Mouse (Mus musculus) heart, postnatal 25 days (tissue): Measurements from ENCODE around the gene Sf3a3. TPM values are rescaled to one million over a fixed set of nuclear protein-coding genes. Genes with fewer than 3 reads are reported as not detected.

Experiments
- DNase-seq: peaks from one replicate; pipeline ENCODE4 v3.0.0; 2022; ENCODE audit warnings: low spot score
- intact Hi-C: fragments of 180-260 bp; cut with DNase I; formaldehyde crosslinking; loops from one replicate; pipeline ENCODE4 v1.15.1; 2025
- microRNA-seq: library from miRNA; unstranded; fragments of <30 nt; microRNA quantifications from one replicate; pipeline ENCODE4 v1.2.0, GENCODE M21; 2022
- total RNA-seq, 2 experiments: library from RNA; stranded (reverse); gene quantifications; 2 replicates each; pipeline ENCODE4 v1.2.3; 2021

Gene Sf3a3
- total RNA-seq, 2 experiments from 2014 or later = 18.4 to 18.6 TPM

DNA sequence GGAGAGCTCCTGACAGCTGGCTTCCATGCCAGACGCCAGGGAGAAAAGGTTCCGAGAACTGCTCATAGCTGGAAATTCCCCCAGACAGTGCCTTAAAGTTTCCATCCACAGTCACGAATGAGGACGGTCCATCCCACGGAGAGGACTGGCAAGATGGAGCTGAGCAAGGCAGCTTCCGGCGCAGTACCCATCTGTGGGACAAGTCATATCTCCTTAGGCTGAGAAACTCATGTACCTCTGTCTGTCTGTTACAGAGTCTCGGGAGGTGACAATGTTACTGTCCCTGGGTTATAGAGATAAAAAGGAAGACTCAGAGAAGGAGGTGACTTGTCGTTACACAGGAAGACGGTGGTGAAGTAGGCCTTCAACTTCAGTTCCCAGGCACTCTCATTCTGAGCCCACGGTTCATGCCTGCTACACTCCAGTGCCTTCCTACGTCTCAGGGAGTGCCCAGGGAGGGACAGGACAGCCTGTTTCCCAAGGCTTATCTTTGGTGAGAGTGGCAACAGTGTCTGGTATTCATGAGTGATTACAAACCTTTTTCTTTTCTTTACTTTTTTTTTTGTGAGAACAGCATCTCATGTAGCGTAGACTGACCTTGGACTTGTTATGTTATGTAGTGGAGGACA, 54.5 kb downstream of the Sf3a3 start:
- intact Hi-C loops = no loop called here

DNA sequence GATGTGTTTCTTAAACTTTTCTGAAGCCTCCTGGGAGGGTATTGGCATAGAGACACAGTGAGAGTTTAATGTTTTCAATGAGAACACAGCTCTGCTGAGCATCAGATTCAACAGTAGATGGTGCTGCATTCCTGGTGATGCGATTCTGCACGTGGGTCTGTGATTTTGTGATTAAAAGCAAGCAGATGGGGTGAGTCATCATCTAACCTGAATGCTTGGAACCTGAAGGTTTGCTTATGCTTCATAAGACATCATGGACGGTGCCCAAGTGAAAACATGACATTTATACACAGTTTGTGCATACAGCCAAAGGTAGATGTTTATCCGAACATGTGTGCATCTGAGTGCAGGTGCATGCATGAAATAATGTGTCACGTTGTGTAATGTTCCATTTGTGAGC, 56.0 kb downstream of the Sf3a3 start:
- DNase-seq = no peak
- intact Hi-C loops = no loop called here

More for the DNA sequence above, 54.5 kb downstream of the Sf3a3 start:
- no peak for DNase-seq

DNA sequence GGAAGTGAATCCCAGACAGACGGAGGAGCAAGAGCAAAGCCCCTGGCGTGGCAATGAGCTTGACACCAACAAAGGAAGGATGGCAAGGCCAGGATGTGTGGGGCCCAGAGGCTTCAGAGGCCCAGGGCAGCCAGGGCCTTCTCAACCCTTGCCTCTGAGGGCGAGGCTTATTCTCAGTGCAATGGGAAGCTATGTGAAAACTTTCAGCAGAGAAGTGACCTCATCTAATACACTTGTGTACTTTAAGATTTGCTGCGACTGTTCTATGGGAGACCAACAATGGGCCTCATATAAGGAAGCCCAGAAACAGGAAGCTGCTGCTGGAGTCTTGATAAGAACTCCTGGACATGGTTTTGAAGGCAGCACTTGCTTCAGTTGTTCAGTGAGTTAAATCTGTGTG, 57.5 kb downstream of the Sf3a3 start:
- intact Hi-C loops = no loop called here
- DNase-seq = no peak

DNA sequence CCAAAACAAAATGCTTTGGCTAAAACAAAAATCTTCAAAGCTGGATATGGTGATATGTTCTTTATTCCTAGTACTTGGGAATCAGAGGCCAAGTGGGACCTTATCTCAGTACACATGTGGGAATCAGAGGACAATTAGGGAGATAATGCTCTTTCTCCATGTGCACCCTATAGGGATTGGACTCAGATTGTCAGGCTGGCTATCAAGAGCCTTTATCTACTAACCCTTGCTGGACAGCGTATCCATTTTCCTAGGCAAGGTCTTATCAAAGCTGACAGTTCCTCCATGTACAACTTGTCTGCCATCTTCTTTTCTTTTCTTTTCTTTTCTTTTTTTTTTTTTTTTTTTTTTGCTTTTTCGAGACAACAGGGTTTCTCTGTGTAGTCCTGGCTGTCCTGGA, 58.9 kb downstream of the Sf3a3 start:
- intact Hi-C loops = no loop called here
- no peak for DNase-seq

DNA sequence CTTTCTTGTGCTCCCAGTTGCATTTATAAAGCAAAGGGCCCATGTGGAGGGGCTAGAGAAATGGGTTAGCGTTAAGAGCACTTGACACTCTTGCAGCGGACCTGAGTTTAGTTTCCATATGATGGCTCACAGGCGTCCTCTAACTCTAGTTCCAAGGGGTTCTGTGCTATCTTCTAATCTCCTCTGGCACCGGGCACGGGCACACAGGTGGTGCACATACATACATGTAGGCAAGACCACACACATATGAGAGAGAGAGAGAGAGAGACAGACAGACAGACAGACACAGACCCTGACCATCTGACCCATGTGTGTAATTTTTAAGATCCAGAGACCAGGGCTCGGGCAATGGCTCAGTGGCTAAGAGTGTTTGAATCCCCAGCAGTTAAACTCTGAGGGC, 59.4 kb downstream of the Sf3a3 start:
- intact Hi-C loops = no loop called here

DNA sequence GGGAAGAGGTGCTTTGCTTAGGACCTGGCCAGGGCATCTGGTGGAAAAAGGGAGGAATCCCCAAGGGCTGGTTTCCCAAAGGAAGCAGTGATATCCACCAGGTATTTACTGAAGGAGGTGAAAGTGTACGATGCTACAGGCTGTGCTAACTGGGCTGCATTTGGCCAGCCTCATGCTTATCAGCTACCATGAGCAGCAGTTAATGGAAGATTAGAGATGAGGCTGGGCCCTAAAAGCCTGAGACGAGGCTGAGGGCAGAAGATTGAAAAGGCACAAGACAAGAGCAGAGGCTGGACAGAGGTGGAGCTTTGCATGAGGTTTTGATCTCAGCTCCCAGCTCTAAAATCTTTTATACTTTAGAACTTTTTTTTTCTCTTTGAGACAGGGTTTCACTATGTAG, 59.9 kb downstream of the Sf3a3 start:
- no peak for DNase-seq
- intact Hi-C loops = no loop called here

More for the DNA sequence above, 59.4 kb downstream of the Sf3a3 start:
- DNase-seq = no peak

DNA sequence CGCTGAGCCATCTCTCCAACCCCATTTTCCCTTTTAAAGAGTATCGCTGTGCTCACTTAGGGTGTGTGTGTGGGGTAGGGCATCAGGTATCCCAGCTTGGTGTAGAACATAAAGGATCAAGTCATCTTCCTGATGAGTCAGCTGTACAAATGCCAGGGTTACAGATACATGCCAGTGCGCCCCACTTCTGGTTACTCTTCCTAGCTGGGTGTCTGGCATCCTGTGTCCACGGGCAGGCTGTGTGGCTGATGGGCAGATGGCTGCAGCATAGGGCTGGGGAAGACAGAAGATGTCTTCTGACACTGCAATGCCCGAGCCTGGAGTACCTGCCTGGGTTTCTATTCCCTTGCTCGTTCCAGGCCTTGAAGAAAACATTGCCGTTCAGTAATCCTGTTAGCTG, 66.8 kb downstream of the Sf3a3 start:
- no peak for DNase-seq
- intact Hi-C loops = no loop called here

Small RNA genes within 50 kb of the gene (microRNA-seq; reads per million reads assigned to microRNA genes)
- gene Gm24721 (not detected), gene Mir697 (not detected), gene Mir698 (not detected)

Other genes with a start within 250 kb of the Sf3a3 start
- gene 3100002H09Rik, start 104.0 kb upstream of the Sf3a3 start, total RNA-seq = not detected
- gene Pou3f1, start 58.0 kb upstream of the Sf3a3 start, total RNA-seq = under 1 TPM; 0.08 to 0.14 TPM
- 10 to 100 TPM; 10.8 to 13.2 TPM for gene Utp11, start 21.2 kb upstream of the Sf3a3 start, total RNA-seq
- gene Fhl3, start 14.1 kb upstream of the Sf3a3 start, total RNA-seq = 10 to 100 TPM; 12.7 to 14.2 TPM
- gene Inpp5b, start 27.1 kb downstream of the Sf3a3 start, total RNA-seq = 10 to 100 TPM; 10.1 to 10.4 TPM
- gene Mtf1, start 87.3 kb downstream of the Sf3a3 start, total RNA-seq = 10 to 100 TPM; 13.7 to 16.5 TPM
- 10 to 100 TPM; 16.1 to 16.6 TPM for gene Yrdc, start 135.9 kb downstream of the Sf3a3 start, total RNA-seq
- 10 to 100 TPM; 21.8 to 23.8 TPM for gene 1110065P20Rik, start 136.4 kb downstream of the Sf3a3 start, total RNA-seq
- under 1 TPM; 0.08 to 0.29 TPM for gene Maneal, start 147.4 kb downstream of the Sf3a3 start, total RNA-seq
- not detected for gene Epha10, start 166.1 kb downstream of the Sf3a3 start, total RNA-seq
- 1 to 10 TPM; 7.4 to 7.9 TPM for gene 9930104L06Rik, start 222.3 kb downstream of the Sf3a3 start, total RNA-seq
- 1 to 10 TPM in 1 of 2 experiments, under 1 TPM in 1; 0.88 to 1.4 TPM for gene Cdca8, start 224.5 kb downstream of the Sf3a3 start, total RNA-seq